Mouse (Mus musculus) megakaryocyte, embryonic 14.5 days (primary cell): ENCODE measurements around the gene Fam71a.

Source experiments
- FLI1 ChIP-seq: IDR thresholded peaks from 2 replicates; pipeline ENCODE4 v1.6.1; 2012; ENCODE audit warnings: low read length, inconsistent platforms, mixed read lengths
- GATA1 ChIP-seq: IDR thresholded peaks from 3 replicates; pipeline ENCODE4 v1.6.1; 2012; ENCODE audit warnings: mixed read lengths, low read length, inconsistent platforms, borderline replicate concordance

- TF ChIP-seq GATA1 (no peak), FLI1 (no peak)
These were observed 40.9 kb downstream of the Fam71a start for GRCm38 (mm10) chr1:191123696-191124095.
